Mouse (Mus musculus) midbrain, postnatal 0 days (tissue): ENCODE data around the gene Zic1. TPM values are rescaled to one million over a fixed set of nuclear protein-coding genes. Genes with fewer than 3 reads are reported as not detected.

Experiments
- ATAC-seq: fragments of 200-750 bp; cut with Nextera tagmentation; 2 replicates; pipeline ENCODE4 v1.8.0; 2017; ENCODE audit warnings: moderate number of reproducible peaks, mild to moderate bottlenecking, moderate TSS enrichment, moderate library complexity; ENCODE audit not compliant: low FRiP score
- DNase-seq: peaks from one replicate; pipeline ENCODE4 v3.0.0-alpha.2; 2015; ENCODE audit warnings: low spot score
- H3K27ac ChIP-seq: fragments of 300-500 bp; sonication (generic); 2 replicates; pipeline ENCODE4 v1.5.1; 2014; ENCODE audit warnings: low read depth, mild to moderate bottlenecking, low read length, mixed read lengths
- H3K27me3 ChIP-seq: fragments of 300-500 bp; sonication (generic); 2 replicates; pipeline ENCODE4 v1.6.1; 2014; ENCODE audit warnings: low read length, control low read depth, mixed read lengths; ENCODE audit not compliant: insufficient read depth
- H3K36me3 ChIP-seq: fragments of 300-500 bp; sonication (generic); 2 replicates; pipeline ENCODE4 v1.6.1; 2014; ENCODE audit warnings: low read length, control low read depth, mixed read lengths; ENCODE audit not compliant: insufficient read depth
- H3K4me1 ChIP-seq: fragments of 300-500 bp; sonication (generic); 2 replicates; pipeline ENCODE4 v1.6.1; 2014; ENCODE audit warnings: mild to moderate bottlenecking, control low read depth, antibody characterized with exemption, low read length, mixed read lengths; ENCODE audit not compliant: insufficient read depth
- H3K4me2 ChIP-seq: fragments of 300-500 bp; sonication (generic); 2 replicates; pipeline ENCODE4 v1.6.1; 2014; ENCODE audit warnings: low read depth, mild to moderate bottlenecking, low read length, mixed read lengths; ENCODE audit not compliant: poor library complexity, severe bottlenecking
- H3K4me3 ChIP-seq: fragments of 300-500 bp; sonication (generic); 2 replicates; pipeline ENCODE4 v1.5.1; 2014; ENCODE audit warnings: low read depth, mild to moderate bottlenecking, low read length, moderate library complexity
- H3K9ac ChIP-seq: fragments of 300-500 bp; sonication (generic); replicated peaks from 2 replicates; pipeline ENCODE4 v1.6.1; 2014; ENCODE audit warnings: mild to moderate bottlenecking, low read length, moderate library complexity, mixed read lengths; ENCODE audit not compliant: poor library complexity, severe bottlenecking
- H3K9me3 ChIP-seq: fragments of 300-500 bp; sonication (generic); 2 replicates; pipeline ENCODE4 v1.6.1; 2016; ENCODE audit warnings: low read length, control low read depth
- CTCF ChIP-seq: IDR thresholded peaks from 2 replicates; pipeline ENCODE4 v1.5.1; 2016; ENCODE audit warnings: antibody characterized with exemption, mild to moderate bottlenecking
- WGBS: fragments of 180-500 bp; shearing (Covaris S2); extraction: QIAGEN DNeasy Blood & Tissue Kit; methylation state at CpG from one replicate; pipeline ENCODE4 v1.1.7; 2014; 5-methylcytosine and 5-hydroxymethylcytosine counted together
- polyA plus RNA-seq: library from polyadenylated mRNA; unstranded; fragments of >200 nt; fragmentation: Nextera tagmentation; extraction: Ambion mirVana; gene quantifications from 2 replicates; pipeline ENCODE4 v1.2.1, GENCODE M21; 2015
- total RNA-seq: library from RNA; depleted of rRNA; stranded (reverse); fragments of >200 nt; gene quantifications from 2 replicates; pipeline ENCODE4 v1.2.3, GENCODE M21; 2014

The Zic1 gene
- total and polyA plus RNA-seq, 2 experiments from 2014 or later, result 8.2 to 146 TPM

DNA sequence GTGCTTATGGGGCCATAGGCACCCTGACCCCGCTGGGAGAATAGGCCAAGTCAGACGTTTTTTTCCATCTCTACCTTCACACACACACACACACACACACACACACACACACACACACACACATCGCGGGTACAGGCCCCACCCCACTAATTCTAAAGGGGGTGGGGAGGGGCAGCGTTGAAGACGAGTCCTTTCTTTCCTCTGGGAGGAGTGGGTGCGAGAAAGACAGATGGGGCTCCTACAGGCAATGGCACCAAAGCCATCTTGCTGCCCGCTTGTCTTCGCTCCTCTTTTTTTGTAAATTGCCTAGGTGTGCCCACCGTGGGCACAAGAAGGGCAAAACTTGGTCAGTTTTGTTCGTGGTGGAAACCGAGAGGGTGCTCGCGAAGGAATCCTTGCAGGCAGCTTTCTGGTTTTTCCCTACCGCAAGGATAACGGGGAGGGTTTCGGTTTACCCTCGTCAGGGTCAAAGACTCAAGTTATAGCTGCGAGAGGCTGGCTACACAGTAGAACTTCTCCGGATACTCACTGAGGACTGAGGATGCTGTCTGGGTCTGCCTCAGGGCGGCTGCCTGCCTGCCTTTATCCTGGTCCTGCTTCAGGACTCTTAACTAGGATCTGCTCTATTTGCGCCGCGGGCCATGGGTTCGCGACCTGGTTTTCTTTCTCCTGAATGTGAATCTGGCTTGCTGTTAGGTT lies 3.8 kb upstream of the Zic1 start:
- Histone ChIP-seq H3K9ac (peak overlapping the region; percentile 42), H3K27me3 (peaks cover 43% of the 10 kb centered on the region), H3K36me3 (no peaks in the 10 kb centered on the region), H3K27ac (peak overlapping the region; percentile 33), H3K4me2 (peak overlapping the region; percentile 28), H3K4me1 (no peaks in the 10 kb centered on the region), H3K9me3 (no peaks in the 10 kb centered on the region), H3K4me3 (peak overlapping the region; percentile 13; the same call in 1 of the 2 replicates)
- ATAC-seq (no peak), DNase-seq (peak; percentile 68)
- WGBS, result 17% methylated on average over 26 of the region's 26 CpGs
- no peak for TF ChIP-seq CTCF

DNA sequence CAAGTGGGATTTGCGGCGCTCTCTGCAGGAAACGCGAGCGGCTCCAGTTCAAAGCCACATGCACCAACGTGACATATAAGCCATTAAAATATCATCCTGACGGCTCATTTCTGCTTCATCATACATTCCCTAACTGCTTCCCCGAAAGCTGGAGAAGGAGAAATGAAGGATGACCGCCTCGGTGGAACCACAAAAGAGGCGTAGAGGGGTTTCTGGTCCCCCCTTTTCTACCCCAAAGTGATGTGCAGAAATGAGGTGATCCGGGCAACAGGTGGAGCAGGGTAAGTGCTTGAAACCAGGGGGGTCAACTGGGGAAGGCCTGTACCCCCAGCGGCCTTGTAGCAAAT lies 3.3 kb upstream of the Zic1 start:
- no peak for TF ChIP-seq CTCF
- Histone ChIP-seq H3K9me3 (no peaks in the 10 kb centered on the region), H3K4me3 (peak overlapping the region; percentile 13; the same call in 1 of the 2 replicates), H3K4me2 (peak overlapping the region; percentile 28), H3K36me3 (no peaks in the 10 kb centered on the region), H3K4me1 (no peaks in the 10 kb centered on the region), H3K27me3 (peaks cover 43% of the 10 kb centered on the region), H3K9ac (0 out of 2 replicates have a peak overlapping the region, but pooled peaks have one; percentile 25), H3K27ac (peak overlapping the region; percentile 33; the same call in 1 of the 2 replicates)
- no peak for ATAC-seq
- 13% methylated on average over 13 of the region's 13 CpGs for WGBS
- DNase-seq, result peak; percentile 25

DNA sequence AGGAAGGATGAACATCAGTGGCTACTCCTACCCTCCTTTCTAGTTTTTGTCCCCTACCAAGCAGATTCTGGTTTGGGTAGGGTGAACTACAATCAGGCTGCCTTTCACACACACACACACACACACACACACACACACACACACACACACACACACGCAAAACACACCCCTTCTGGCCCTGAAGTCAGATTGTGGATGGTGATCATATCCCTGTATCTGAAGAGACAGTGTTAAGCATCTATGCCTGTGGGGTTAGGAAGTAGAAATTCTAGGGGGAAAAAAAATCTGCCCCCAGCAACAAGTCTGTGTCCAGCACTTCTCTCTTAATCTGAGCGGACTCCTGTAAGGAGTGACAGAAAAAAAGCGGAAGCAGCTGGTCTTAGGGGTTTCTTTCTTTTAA lies 2.5 kb upstream of the Zic1 start:
- WGBS, result 27% methylated on average over 3 of the region's 3 CpGs
- Histone ChIP-seq H3K27me3 (peaks cover 44% of the 10 kb centered on the region), H3K36me3 (no peaks in the 10 kb centered on the region), H3K4me1 (no peaks in the 10 kb centered on the region), H3K27ac (peak overlapping the region; percentile 58), H3K9me3 (no peaks in the 10 kb centered on the region), H3K9ac (no peak overlapping the region), H3K4me3 (no peak overlapping the region), H3K4me2 (0 out of 2 replicates have a peak overlapping the region, but pooled peaks have one; percentile 28)
- DNase-seq (peak; percentile 54), ATAC-seq (no peak)
- TF ChIP-seq CTCF, result no peak

DNA sequence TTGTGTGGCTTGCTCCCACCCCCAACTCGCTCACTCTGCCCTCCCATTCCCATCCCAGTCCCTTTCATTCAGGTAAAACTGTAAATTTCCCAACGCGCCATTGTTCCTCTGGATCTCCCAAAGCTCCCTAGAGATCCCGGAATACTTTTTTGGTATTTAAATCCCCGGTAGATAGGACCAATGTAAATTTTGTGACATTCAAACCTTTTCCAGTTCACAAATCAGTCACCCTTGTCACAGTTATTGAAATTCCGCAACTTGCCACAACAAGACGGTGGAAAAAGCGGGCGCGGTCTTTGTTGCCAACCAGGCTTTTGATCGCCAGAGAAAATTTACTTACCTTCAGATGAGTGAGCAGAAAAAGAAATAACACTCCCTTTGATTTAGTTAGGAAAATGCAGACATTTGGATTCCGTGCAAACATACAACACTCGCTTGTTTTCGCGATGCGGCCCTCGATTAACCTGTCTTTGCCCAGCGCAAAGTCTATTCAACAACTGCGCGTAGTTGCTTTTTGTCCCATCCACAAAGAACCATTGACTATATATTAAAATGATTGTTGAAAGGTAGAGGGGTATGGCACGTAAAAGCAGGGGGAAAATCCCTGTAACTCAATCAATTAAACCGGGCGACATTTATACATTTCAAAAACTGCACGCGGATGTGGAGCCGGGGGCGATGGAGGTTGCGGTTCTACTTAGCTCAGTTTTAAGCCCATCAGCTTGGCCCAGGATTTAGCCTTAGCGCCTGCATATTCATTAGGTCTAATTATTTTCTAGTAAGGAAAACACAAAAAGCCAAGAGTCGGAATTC lies 1.6 kb upstream of the Zic1 start:
- H3K9ac ChIP-seq, result peak overlapping the region; percentile 9; the same call in 1 of the 2 replicates
- H3K27ac ChIP-seq, result peak overlapping the region; percentile 62
- no peaks in the 10 kb centered on the region for H3K36me3 ChIP-seq
- ATAC-seq (no peak), DNase-seq (peak; percentile 36)
- H3K27me3 ChIP-seq, result peaks cover 37% of the 10 kb centered on the region
- H3K4me3 ChIP-seq, result peak overlapping the region; percentile 20
- 5% methylated on average over 30 of the region's 30 CpGs for WGBS
- H3K4me2 ChIP-seq, result peak overlapping the region; percentile 31
- H3K4me1 ChIP-seq, result no peaks in the 10 kb centered on the region
- TF ChIP-seq CTCF, result no peak
- H3K9me3 ChIP-seq, result no peaks in the 10 kb centered on the region

DNA sequence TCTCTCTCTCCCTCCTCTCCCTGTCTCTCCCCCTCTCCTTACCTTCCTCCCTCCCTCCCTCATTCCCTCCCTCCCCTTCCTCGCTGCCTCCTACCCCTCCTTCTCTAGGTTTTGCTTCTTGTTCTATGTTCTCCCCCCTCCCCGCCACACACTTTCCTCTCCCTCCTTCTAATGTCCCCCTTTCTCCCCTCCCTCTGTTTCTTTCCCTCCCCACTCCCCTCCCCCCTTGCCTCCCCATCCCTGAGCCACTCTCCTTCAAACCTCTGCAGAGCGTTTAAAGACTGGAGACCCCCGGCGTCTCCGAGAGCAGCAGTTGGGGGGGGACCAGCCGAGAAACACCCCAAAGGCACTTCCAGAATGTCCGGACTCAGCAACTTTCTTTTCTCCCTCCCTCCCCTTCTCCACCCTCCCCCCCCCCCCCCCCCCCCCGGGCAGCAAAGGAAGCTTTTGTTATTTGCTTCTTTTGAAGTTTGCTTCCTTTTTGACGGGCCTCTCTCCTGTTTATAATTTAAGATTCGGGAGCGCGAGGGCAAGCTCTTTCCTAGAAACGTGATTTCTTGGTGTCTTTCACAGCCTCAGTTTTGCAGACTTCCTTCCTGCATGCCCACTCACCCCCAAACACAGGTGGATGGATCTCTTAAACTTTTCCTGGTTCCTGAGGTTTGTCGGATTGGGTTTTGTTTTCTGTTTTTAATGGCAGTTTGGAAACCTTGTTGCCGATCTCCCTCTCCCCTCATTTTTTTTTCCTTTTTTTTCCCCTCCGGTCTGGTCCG lies 802 bp upstream of the Zic1 start:
- 1% methylated on average over 17 of the region's 18 CpGs for WGBS
- Histone ChIP-seq H3K4me3 (peak overlapping the region; percentile 20), H3K27ac (peak overlapping the region; percentile 62; the same call in 1 of the 2 replicates), H3K36me3 (no peaks in the 10 kb centered on the region), H3K9me3 (no peaks in the 10 kb centered on the region), H3K4me2 (peak overlapping the region; percentile 31), H3K4me1 (no peaks in the 10 kb centered on the region), H3K27me3 (peaks cover 30% of the 10 kb centered on the region), H3K9ac (peak overlapping the region; percentile 9; the same call in 1 of the 2 replicates)
- 0 out of 2 replicates have a peak, but pooled peaks have one; percentile 28 for ATAC-seq
- peak; percentile 70 for DNase-seq
- no peak for TF ChIP-seq CTCF
